Mouse (Mus musculus) liver, embryonic 15.5 days (tissue): ENCODE measurements at regions not wholly inside any gene's neighbourhood (a gene's known extent, or its start where the extent isn't known, plus 50 kb on each side); places are given as distances from the start of the nearest gene placed in this dataset.

Source experiments
- ATAC-seq: fragments of 200-750 bp; cut with Nextera tagmentation; 2 replicates; pipeline ENCODE4 v1.8.0; 2017; ENCODE audit warnings: moderate number of reproducible peaks, mild to moderate bottlenecking, moderate library complexity; ENCODE audit not compliant: insufficient read depth
- H3K27ac ChIP-seq: fragments of 300-500 bp; sonication (generic); replicated peaks from 2 replicates; pipeline ENCODE4 v1.5.1; 2015; ENCODE audit warnings: mild to moderate bottlenecking, inconsistent platforms
- H3K27me3 ChIP-seq: fragments of 300-500 bp; sonication (generic); 2 replicates; pipeline ENCODE4 v1.6.1; 2015; ENCODE audit warnings: mild to moderate bottlenecking, inconsistent platforms
- H3K36me3 ChIP-seq: fragments of 300-500 bp; sonication (generic); replicated peaks from 2 replicates; pipeline ENCODE4 v1.6.1; 2015; ENCODE audit warnings: moderate library complexity, mild to moderate bottlenecking, inconsistent platforms
- H3K4me1 ChIP-seq: fragments of 300-500 bp; sonication (generic); replicated peaks from 2 replicates; pipeline ENCODE4 v1.6.1; 2015; ENCODE audit warnings: inconsistent platforms
- H3K4me2 ChIP-seq: fragments of 300-500 bp; sonication (generic); 2 replicates; pipeline ENCODE4 v1.6.1; 2015; ENCODE audit warnings: moderate library complexity, mild to moderate bottlenecking, inconsistent platforms
- H3K4me3 ChIP-seq: fragments of 300-500 bp; sonication (generic); replicated peaks from 2 replicates; pipeline ENCODE4 v1.5.1; 2015; ENCODE audit warnings: mild to moderate bottlenecking, inconsistent platforms
- H3K9ac ChIP-seq: fragments of 300-500 bp; sonication (generic); 2 replicates; pipeline ENCODE4 v1.6.1; 2015; ENCODE audit warnings: moderate library complexity, mild to moderate bottlenecking, inconsistent platforms
- H3K9me3 ChIP-seq: fragments of 300-500 bp; sonication (generic); replicated peaks from 2 replicates; pipeline ENCODE4 v1.6.1; 2016; ENCODE audit warnings: inconsistent platforms
- WGBS: fragments of 180-500 bp; shearing (Covaris S2); methylation state at CpG from one replicate; pipeline ENCODE4 v1.1.7; 2015; ENCODE audit warnings: mixed read lengths; ENCODE audit not compliant: insufficient replicate concordance; 5-methylcytosine and 5-hydroxymethylcytosine counted together

DNA sequence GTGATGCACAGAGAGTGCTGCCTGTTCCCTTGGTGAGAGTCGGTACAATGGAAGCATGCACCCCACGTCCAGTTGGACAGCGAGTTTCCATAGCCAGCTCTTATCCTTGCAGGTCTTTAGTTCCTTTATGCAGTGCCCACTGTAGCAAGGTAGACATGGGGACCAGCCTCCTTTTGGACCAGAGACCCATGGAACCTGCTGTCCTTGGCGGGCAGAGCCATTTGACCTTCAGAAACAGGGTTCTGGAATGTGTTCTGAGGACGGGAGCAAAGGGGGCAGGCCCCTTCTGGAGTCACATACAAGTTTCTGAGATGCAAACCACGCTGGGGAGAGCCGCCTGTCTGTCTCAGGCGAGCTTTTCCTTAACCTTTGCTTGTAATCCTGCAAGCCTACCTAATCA, 188.1 kb downstream of the Emx2 start:
- WGBS = 51% methylated on average over 8 of the region's 8 CpGs
- Histone ChIP-seq H3K9ac (no peak overlapping the region), H3K27ac (no peak overlapping the region), H3K27me3 (no peaks in the 10 kb centered on the region), H3K4me2 (no peak overlapping the region), H3K9me3 (no peaks in the 10 kb centered on the region), H3K4me1 (no peaks in the 10 kb centered on the region), H3K36me3 (no peaks in the 10 kb centered on the region), H3K4me3 (no peak overlapping the region)
- ATAC-seq = no peak

DNA sequence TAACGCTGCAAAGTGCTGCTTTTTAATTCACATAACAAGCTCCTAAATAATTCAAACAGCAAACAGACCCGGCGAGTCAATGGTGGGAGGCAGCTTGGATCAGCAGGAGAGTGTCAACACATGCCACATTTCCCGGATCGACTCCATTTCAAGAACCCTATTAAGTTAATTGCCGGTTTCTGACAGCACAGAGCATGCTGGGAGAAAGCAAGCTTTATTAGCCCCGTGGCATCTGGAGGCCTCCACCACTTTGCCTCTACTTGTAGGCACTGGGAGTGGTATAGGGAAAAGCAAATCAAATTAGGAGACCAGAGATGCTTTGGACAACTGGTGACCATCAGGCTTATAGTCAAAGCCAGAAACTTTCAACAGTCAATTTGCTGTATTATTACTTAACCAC, 188.5 kb downstream of the Emx2 start:
- ATAC-seq = no peak

DNA sequence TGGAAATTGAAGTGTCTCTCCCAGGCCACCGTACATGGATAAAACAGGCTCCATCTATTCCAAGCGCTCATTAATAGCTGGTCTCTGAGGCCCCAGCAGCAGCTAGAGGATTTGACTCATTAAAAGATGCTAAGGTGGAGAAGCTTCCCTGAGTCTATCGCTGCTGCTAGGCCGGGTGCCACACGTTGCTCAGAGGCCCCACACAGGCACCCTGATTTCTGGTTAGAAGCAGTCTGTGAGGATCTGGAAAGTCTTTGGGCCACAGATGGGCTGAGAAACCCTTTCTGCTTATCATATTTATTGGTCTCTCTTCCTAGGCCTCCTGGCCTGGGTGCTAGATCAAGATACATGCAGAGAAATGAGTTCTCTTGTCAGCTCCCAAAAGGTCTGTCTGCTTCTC, 191.2 kb downstream of the Emx2 start:
- H3K27me3 ChIP-seq = no peaks in the 10 kb centered on the region
- H3K4me3 ChIP-seq = no peak overlapping the region
- no peak overlapping the region for H3K4me2 ChIP-seq
- H3K36me3 ChIP-seq = no peaks in the 10 kb centered on the region
- H3K27ac ChIP-seq = no peak overlapping the region
- 62% methylated on average over 5 of the region's 5 CpGs for WGBS
- no peaks in the 10 kb centered on the region for H3K4me1 ChIP-seq
- no peak overlapping the region for H3K9ac ChIP-seq
- H3K9me3 ChIP-seq = no peaks in the 10 kb centered on the region
- no peak for ATAC-seq

More for the DNA sequence above, 188.5 kb downstream of the Emx2 start:
- Histone ChIP-seq H3K27me3 (no peaks in the 10 kb centered on the region), H3K4me2 (no peak overlapping the region), H3K4me1 (no peaks in the 10 kb centered on the region), H3K9me3 (no peaks in the 10 kb centered on the region), H3K4me3 (no peak overlapping the region), H3K9ac (no peak overlapping the region), H3K27ac (no peak overlapping the region), H3K36me3 (no peaks in the 10 kb centered on the region)
- 57% methylated on average over 7 of the region's 7 CpGs for WGBS

DNA sequence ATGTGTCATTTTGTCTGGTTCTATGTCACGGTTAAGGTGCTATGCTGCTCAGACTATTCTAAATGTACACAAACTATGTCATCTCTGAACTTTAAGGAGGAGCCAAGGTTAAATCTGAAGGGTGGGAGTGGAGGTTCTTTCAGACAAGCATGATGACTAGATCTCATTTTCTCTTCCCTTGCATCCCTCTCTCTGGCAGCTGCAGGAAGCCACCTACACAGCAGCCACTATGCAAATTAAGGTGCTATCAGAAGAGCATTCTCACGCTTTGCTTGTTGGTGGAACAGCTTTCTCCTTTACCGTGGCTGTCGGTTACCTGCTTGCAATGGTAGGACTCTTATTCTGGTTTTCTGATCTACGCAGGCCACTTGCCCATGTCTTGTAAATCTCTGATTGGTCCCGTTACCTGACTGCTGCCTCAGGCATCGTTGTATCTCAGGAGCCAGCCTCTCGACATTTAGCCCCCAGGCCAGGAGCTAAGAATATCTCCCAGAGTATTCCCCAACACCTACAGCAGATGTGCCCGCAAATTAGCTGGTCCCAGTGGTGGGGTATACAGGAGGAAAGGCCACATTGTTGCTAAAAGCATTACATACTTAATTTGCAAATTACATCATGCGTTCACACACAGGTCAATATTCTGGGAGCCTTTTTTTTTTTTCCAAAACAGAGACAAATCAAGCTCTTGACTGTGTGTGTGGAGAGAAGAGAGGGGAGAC, 192.6 kb downstream of the Emx2 start:
- H3K9me3 ChIP-seq = no peaks in the 10 kb centered on the region
- no peak for ATAC-seq
- 55% methylated on average over 10 of the region's 10 CpGs for WGBS

DNA sequence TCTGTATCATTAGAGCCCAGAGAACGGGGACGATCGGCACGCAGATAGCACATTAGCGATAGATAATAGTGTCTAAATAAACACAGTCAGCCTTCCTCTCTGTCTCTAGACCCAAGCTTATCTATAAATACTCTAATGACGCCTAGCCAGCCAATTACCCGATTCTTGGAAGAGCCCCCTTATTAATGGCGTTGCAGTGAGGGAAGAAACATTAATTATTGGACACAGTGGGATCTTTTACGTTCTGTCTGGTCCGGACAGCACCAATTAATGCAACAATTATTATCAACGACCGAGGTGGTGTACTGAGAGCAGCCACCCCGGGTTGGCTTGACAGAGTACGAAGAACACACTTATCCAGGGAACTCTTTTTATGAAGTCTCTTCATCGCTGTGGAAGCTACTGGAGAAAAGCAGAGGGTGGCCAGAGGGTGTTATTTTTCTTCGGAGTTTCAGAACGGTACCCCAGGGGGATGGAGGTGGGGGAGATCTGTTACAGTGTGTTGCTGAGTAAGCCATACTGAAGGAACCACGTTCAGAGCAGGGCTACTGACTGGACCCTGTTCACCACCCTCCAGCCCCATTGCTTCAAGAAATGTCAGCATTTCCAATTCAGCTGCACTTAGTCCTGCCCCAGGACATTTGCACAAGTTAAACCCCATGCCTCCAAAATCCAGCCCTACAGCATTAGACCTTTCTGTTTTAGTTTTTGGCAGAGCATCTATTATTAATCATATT, 195.6 kb downstream of the Emx2 start:
- Histone ChIP-seq H3K4me1 (no peaks in the 10 kb centered on the region), H3K27ac (no peak overlapping the region), H3K9me3 (no peaks in the 10 kb centered on the region), H3K36me3 (no peaks in the 10 kb centered on the region), H3K27me3 (no peaks in the 10 kb centered on the region), H3K4me2 (no peak overlapping the region), H3K4me3 (no peak overlapping the region), H3K9ac (no peak overlapping the region)
- no peak for ATAC-seq
- WGBS = 62% methylated on average over 18 of the region's 18 CpGs

More for the DNA sequence above, 192.6 kb downstream of the Emx2 start:
- H3K36me3 ChIP-seq = no peaks in the 10 kb centered on the region
- no peak overlapping the region for H3K9ac ChIP-seq
- H3K4me2 ChIP-seq = no peak overlapping the region
- no peaks in the 10 kb centered on the region for H3K27me3 ChIP-seq
- H3K27ac ChIP-seq = no peak overlapping the region
- H3K4me3 ChIP-seq = no peak overlapping the region
- H3K4me1 ChIP-seq = no peaks in the 10 kb centered on the region

DNA sequence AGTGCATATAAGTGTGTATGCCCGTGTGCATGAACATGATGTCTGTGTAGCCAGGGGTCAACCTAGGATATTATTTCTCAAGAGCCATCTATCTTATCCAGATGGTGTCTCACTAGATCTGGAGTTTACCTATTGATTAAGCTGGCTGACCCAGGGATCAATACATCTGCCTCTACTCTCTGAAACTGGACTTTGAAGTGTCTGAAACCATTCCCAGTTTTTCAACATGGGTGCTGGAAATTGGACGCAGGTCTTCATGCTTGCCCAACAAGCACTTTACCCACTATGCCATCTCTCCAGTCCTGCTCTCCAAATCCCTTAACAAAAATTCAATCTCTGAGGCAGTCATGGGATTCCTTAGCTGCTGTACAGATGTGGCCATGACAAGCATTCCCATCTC, 197.1 kb downstream of the Emx2 start:
- no peak for ATAC-seq
- H3K4me3 ChIP-seq = no peak overlapping the region

DNA sequence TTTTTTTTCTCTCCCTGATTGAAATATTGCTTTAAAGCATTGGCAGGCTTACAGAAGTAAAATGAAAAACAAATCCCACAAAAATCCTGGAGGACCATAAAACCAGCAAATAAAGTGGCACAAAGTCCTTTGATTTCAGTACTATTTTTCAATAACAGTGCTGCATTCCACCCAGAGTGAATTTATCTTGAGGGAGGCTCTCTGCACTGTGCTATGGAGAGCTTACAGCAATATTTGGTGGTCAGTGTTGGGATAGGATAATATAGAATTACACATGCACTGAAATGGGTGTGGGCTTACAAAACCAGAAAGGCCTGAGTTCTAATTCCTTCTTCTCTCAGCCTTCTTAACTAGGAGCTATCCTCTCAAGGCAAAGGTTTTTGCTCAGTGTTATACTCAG, 211.6 kb downstream of the Emx2 start:
- H3K4me2 ChIP-seq = no peak overlapping the region
- no peaks in the 10 kb centered on the region for H3K27me3 ChIP-seq
- no peak for ATAC-seq
- no peaks in the 10 kb centered on the region for H3K4me1 ChIP-seq
- H3K9me3 ChIP-seq = no peaks in the 10 kb centered on the region
- H3K9ac ChIP-seq = no peak overlapping the region
- no peak overlapping the region for H3K4me3 ChIP-seq
- no peaks in the 10 kb centered on the region for H3K36me3 ChIP-seq
- H3K27ac ChIP-seq = no peak overlapping the region

More for the DNA sequence above, 197.1 kb downstream of the Emx2 start:
- Histone ChIP-seq H3K27ac (no peak overlapping the region), H3K36me3 (no peaks in the 10 kb centered on the region), H3K4me1 (no peaks in the 10 kb centered on the region), H3K4me2 (no peak overlapping the region), H3K27me3 (no peaks in the 10 kb centered on the region), H3K9ac (no peak overlapping the region), H3K9me3 (no peaks in the 10 kb centered on the region)
- 60% methylated on average over 2 of the region's 2 CpGs for WGBS

DNA sequence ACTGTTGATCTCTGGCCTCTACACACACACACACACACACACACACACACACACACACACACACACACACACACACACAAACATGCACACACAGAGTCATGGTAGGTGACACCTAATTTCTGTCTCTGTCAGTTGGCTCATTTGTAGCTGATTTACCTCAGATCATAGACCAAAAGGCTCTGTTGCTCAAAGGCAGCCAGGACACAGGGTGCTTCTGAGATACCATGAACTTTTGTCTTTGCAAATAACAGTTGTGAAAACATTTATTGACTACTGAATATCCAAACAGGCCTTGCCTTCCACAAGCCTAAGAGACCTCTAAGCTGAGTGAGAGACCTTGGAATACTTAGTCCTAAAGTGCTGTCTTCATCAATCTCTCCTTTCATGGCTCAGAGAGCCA, 215.4 kb downstream of the Emx2 start:
- Histone ChIP-seq H3K4me1 (no peaks in the 10 kb centered on the region), H3K4me3 (no peak overlapping the region), H3K4me2 (no peak overlapping the region), H3K27ac (no peak overlapping the region), H3K36me3 (no peaks in the 10 kb centered on the region), H3K9me3 (no peaks in the 10 kb centered on the region), H3K9ac (no peak overlapping the region), H3K27me3 (no peaks in the 10 kb centered on the region)
- ATAC-seq = no peak

DNA sequence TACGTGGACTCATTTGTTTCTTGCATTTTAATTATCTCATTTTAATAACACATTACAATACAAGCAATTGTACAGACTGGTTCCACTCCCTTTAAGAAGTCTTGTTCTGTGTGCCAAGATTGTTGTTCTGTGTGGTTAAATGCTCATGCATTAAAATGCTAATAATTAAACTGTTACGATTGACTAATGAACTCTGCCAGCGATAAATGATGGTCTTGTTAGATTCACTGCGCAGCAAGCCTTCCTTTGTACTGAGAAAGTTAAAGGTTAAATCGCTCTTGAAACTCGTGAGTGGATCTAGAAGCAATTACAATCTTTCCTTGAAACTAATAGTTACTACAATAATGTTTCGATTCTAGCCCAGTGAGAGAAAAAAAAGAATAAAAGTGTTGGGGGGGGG, 221.0 kb downstream of the Emx2 start:
- H3K9ac ChIP-seq = no peak overlapping the region
- 66% methylated on average over 7 of the region's 7 CpGs for WGBS
- H3K27ac ChIP-seq = no peak overlapping the region
- no peaks in the 10 kb centered on the region for H3K9me3 ChIP-seq
- no peaks in the 10 kb centered on the region for H3K36me3 ChIP-seq
- no peak overlapping the region for H3K4me3 ChIP-seq
- H3K4me1 ChIP-seq = no peaks in the 10 kb centered on the region
- ATAC-seq = no peak
- H3K4me2 ChIP-seq = no peak overlapping the region
- H3K27me3 ChIP-seq = no peaks in the 10 kb centered on the region

DNA sequence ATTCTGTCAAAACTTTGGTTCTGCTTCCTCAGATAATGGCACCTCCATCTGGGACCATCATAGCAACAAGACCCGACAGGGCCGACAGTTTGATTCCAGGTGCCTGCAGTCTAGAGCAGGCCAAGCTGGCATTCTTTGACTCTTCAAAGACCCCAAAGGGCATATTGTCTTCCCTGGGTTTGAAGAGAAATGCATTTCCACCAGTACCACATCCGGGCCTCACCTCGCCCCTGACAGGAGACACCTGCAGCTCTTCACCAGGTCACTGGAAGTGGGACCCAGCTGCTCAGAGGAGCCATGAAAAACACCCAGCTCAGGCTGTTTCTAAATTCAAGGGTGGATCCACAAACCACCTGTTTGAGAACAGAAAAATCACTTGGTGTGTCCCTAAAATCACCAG, 222.2 kb downstream of the Emx2 start:
- H3K4me3 ChIP-seq = no peak overlapping the region
- 79% methylated on average over 4 of the region's 4 CpGs for WGBS
- no peaks in the 10 kb centered on the region for H3K27me3 ChIP-seq
- H3K9me3 ChIP-seq = no peaks in the 10 kb centered on the region
- no peak for ATAC-seq
- no peaks in the 10 kb centered on the region for H3K36me3 ChIP-seq
- no peak overlapping the region for H3K9ac ChIP-seq
- H3K4me2 ChIP-seq = no peak overlapping the region
- no peak overlapping the region for H3K27ac ChIP-seq
- H3K4me1 ChIP-seq = no peaks in the 10 kb centered on the region

DNA sequence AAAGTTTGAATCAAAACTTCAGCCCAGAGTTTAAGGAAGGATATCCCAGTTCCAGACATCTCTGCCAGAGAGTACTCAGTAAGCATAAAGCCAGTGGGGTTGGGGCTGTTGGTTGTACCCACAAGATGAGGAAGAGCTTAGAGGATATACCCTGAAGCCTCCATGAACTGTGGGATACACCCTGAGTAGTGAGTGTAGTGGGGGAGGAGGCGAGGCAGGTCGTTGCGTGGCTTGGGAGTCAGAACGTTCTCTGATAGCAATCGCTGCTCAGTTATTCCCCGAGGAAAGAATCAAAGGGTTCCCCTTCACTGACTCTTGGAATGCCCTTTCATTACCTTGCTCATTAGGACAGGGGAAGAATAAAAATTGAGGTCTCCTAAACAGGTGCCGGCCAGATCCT, 226.1 kb downstream of the Emx2 start:
- Histone ChIP-seq H3K9me3 (no peaks in the 10 kb centered on the region), H3K4me2 (no peak overlapping the region), H3K4me1 (no peaks in the 10 kb centered on the region), H3K36me3 (no peaks in the 10 kb centered on the region), H3K4me3 (no peak overlapping the region), H3K27ac (no peak overlapping the region), H3K27me3 (no peaks in the 10 kb centered on the region), H3K9ac (no peak overlapping the region)
- no peak for ATAC-seq
- 59% methylated on average over 7 of the region's 7 CpGs for WGBS
